Mouse (Mus musculus) G1E (cell line): ENCODE results near the gene Cln3. TPM values are rescaled to one million over a fixed set of nuclear protein-coding genes. Genes with fewer than 3 reads are reported as not detected.

Experiments used
- ATAC-seq: 2 replicates; pipeline ENCODE4 v1.8.0; 2016; ENCODE audit warnings: mild to moderate bottlenecking; ENCODE audit not compliant: insufficient number of reproducible peaks, poor library complexity, low FRiP score, severe bottlenecking; ENCODE audit errors: extremely low read depth
- DNase-seq: peaks from one replicate; pipeline ENCODE4 v3.0.0; 2012; ENCODE audit warnings: low spot score
- H3K27me3 ChIP-seq: 2 replicates; pipeline ENCODE4 v1.6.1; 2012; ENCODE audit warnings: mild to moderate bottlenecking, low read length, inconsistent platforms; ENCODE audit not compliant: insufficient read depth
- H3K36me3 ChIP-seq: replicated peaks from 2 replicates; pipeline ENCODE3; 2012; ENCODE audit warnings: mild to moderate bottlenecking, inconsistent platforms
- H3K4me1 ChIP-seq: 2 replicates; pipeline ENCODE4 v1.6.1; 2012; ENCODE audit warnings: low read depth, low read length, inconsistent platforms, mixed read lengths; ENCODE audit not compliant: insufficient read depth
- H3K4me3 ChIP-seq: 2 replicates; pipeline ENCODE4 v1.5.1; 2012; ENCODE audit warnings: low read depth, mild to moderate bottlenecking, inconsistent platforms, low read length, moderate library complexity, mixed read lengths
- H3K9me3 ChIP-seq: replicated peaks from 2 replicates; pipeline ENCODE4 v1.6.1; 2012; ENCODE audit warnings: inconsistent platforms
- CTCF ChIP-seq: IDR thresholded peaks from 2 replicates; pipeline ENCODE4 v1.5.1; 2012; ENCODE audit warnings: low read depth, low read length, inconsistent platforms, mixed read lengths
- GATA1 ChIP-seq: IDR thresholded peaks from 2 replicates; pipeline ENCODE4 v1.6.1; 2012; ENCODE audit warnings: borderline replicate concordance, low read length, inconsistent platforms, mixed read lengths
- GATA2 ChIP-seq: IDR thresholded peaks from 2 replicates; pipeline ENCODE4 v1.6.1; 2012; ENCODE audit warnings: low read depth, low read length, inconsistent platforms, borderline replicate concordance
- POLR2AphosphoS5 ChIP-seq: IDR thresholded peaks from 2 replicates; pipeline ENCODE4 v1.6.1; 2012; ENCODE audit warnings: low read depth, low read length, inconsistent platforms; ENCODE audit not compliant: insufficient replicate concordance
- TAL1 ChIP-seq: conservative IDR thresholded peaks from 2 replicates; pipeline ENCODE4 v1.6.1; 2012; ENCODE audit warnings: low read depth, low read length, inconsistent platforms, mixed read lengths
- polyA plus RNA-seq: library from polyadenylated mRNA; stranded (reverse); fragments of >175 nt; gene quantifications from 2 replicates; pipeline ENCODE4 v1.2.3, GENCODE M21; 2012
- total RNA-seq, 2 experiments: library from RNA; stranded (forward) in 1 of 2; stranded (reverse) in 1 of 2; fragments of 200-1000 nt in 1 of 2; fragments of >200 nt in 1 of 2; fragmentation: Nextera tagmentation in 1 of 2; gene quantifications; 2 replicates each; pipeline ENCODE4 v1.2.3; 2014 to 2017

The Cln3 gene
- total and polyA plus RNA-seq, 3 experiments: 15.4 to 49.9 (median 27.9) TPM

- H3K27me3 ChIP-seq: peaks cover 23% of the 10 kb centered on the region
- peaks cover 2% of the 10 kb centered on the region for H3K36me3 ChIP-seq
- DNase-seq: no peak
- H3K9me3 ChIP-seq: no peaks in the 10 kb centered on the region
- no peak for ATAC-seq
- TF ChIP-seq CTCF: peak; percentile 68
- no peak for TF ChIP-seq GATA2
- H3K4me1 ChIP-seq: 0 out of 2 replicates have a peak, but pooled peaks cover 3% of the 10 kb centered on the region
- no peak overlapping the region for H3K4me3 ChIP-seq
These were observed 47.6 kb downstream of the Cln3 start for GRCm38 (mm10) chr7:126537820-126538585.

- no peak for DNase-seq
These were observed 49.2 kb downstream of the Cln3 start for GRCm38 (mm10) chr7:126536466-126536865.

GRCm38 (mm10) chr7:126535766-126536165 is 49.9 kb downstream of the Cln3 start:
- peaks cover 23% of the 10 kb centered on the region for H3K27me3 ChIP-seq
- DNase-seq (no peak), ATAC-seq (no peak)
- no peaks in the 10 kb centered on the region for H3K36me3 ChIP-seq
- no peak overlapping the region for H3K4me3 ChIP-seq
- no peaks in the 10 kb centered on the region for H3K9me3 ChIP-seq
- H3K4me1 ChIP-seq: 0 out of 2 replicates have a peak, but pooled peaks cover 3% of the 10 kb centered on the region
- TF ChIP-seq GATA2: no peak
- TF ChIP-seq TAL1: no peak
- TF ChIP-seq CTCF: no peak
- no peak for TF ChIP-seq GATA1
- TF ChIP-seq POLR2AphosphoS5: no peak

More at GRCm38 (mm10) chr7:126536466-126536865, 49.2 kb downstream of the Cln3 start:
- H3K36me3 ChIP-seq: no peaks in the 10 kb centered on the region
- no peak overlapping the region for H3K4me3 ChIP-seq
- H3K4me1 ChIP-seq: 0 out of 2 replicates have a peak, but pooled peaks cover 3% of the 10 kb centered on the region
- no peaks in the 10 kb centered on the region for H3K9me3 ChIP-seq
- no peak for TF ChIP-seq GATA1
- no peak for TF ChIP-seq GATA2
- no peak for TF ChIP-seq TAL1
- TF ChIP-seq POLR2AphosphoS5: no peak
- no peak for TF ChIP-seq CTCF
- H3K27me3 ChIP-seq: peaks cover 23% of the 10 kb centered on the region
- ATAC-seq: no peak

GRCm38 (mm10) chr7:126533434-126533833 is 52.2 kb downstream of the Cln3 start:
- H3K36me3 ChIP-seq: no peaks in the 10 kb centered on the region
- DNase-seq (no peak), ATAC-seq (no peak)
- no peak overlapping the region for H3K4me3 ChIP-seq
- H3K27me3 ChIP-seq: peaks cover 12% of the 10 kb centered on the region; the same call in 1 of the 2 replicates
- no peaks in the 10 kb centered on the region for H3K4me1 ChIP-seq
- no peak for TF ChIP-seq TAL1
- no peak for TF ChIP-seq CTCF
- no peak for TF ChIP-seq GATA1
- TF ChIP-seq POLR2AphosphoS5: no peak
- no peak for TF ChIP-seq GATA2
- H3K9me3 ChIP-seq: no peaks in the 10 kb centered on the region

GRCm38 (mm10) chr7:126528166-126528577 is 57.4 kb downstream of the Cln3 start:
- Histone ChIP-seq H3K4me3 (no peak overlapping the region), H3K27me3 (peaks cover 3% of the 10 kb centered on the region), H3K36me3 (no peaks in the 10 kb centered on the region), H3K4me1 (peaks cover 3% of the 10 kb centered on the region; the same call in 1 of the 2 replicates), H3K9me3 (no peaks in the 10 kb centered on the region)
- DNase-seq (peak; percentile 13), ATAC-seq (no peak)
- TF ChIP-seq POLR2AphosphoS5 (no peak), TAL1 (no peak), GATA2 (no peak), GATA1 (no peak), CTCF (no peak)

GRCm38 (mm10) chr7:126523316-126523715 is 62.3 kb downstream of the Cln3 start:
- Histone ChIP-seq H3K4me1 (peaks cover 3% of the 10 kb centered on the region), H3K9me3 (no peaks in the 10 kb centered on the region), H3K36me3 (no peaks in the 10 kb centered on the region), H3K27me3 (peaks cover 17% of the 10 kb centered on the region), H3K4me3 (no peak overlapping the region)
- ATAC-seq (no peak), DNase-seq (no peak)
- no peak for TF ChIP-seq TAL1
- no peak for TF ChIP-seq GATA2
- TF ChIP-seq CTCF: no peak
- TF ChIP-seq GATA1: no peak
- no peak for TF ChIP-seq POLR2AphosphoS5

Other genes with a start within 250 kb of the Cln3 start
Only the 20 nearest of the 25 such genes appear.
- 16.4 and 22.0 TPM in 2 replicates for gene Nfatc2ip, start 189.1 kb downstream of the Cln3 start, total RNA-seq (2014; fragmentation: Nextera tagmentation)
- gene Nfatc2ip, start 189.1 kb downstream of the Cln3 start, total RNA-seq (2017): 13.2 and 16.8 TPM in 2 replicates
- gene Nfatc2ip, start 189.1 kb downstream of the Cln3 start, polyA plus RNA-seq: 5.0 and 5.9 TPM in 2 replicates
- gene Cd19, start 170.9 kb downstream of the Cln3 start, total RNA-seq (2014; fragmentation: Nextera tagmentation): not detected in 2 replicates
- gene Cd19, start 170.9 kb downstream of the Cln3 start, total RNA-seq (2017): not detected in 2 replicates
- not detected in 2 replicates for gene Cd19, start 170.9 kb downstream of the Cln3 start, polyA plus RNA-seq
- gene Rabep2, start 157.1 kb downstream of the Cln3 start, total RNA-seq (2014; fragmentation: Nextera tagmentation): 1.7 and 2.9 TPM in 2 replicates
- 16.0 and 16.1 TPM in 2 replicates for gene Rabep2, start 157.1 kb downstream of the Cln3 start, total RNA-seq (2017)
- 21.7 and 28.3 TPM in 2 replicates for gene Rabep2, start 157.1 kb downstream of the Cln3 start, polyA plus RNA-seq
- 0.29 TPM in 1 of 2 replicates, not detected in the other for gene Atp2a1, start 122.7 kb downstream of the Cln3 start, total RNA-seq (2014; fragmentation: Nextera tagmentation)
- gene Atp2a1, start 122.7 kb downstream of the Cln3 start, total RNA-seq (2017): not detected in 2 replicates
- 0.02 TPM in 1 of 2 replicates, not detected in the other for gene Atp2a1, start 122.7 kb downstream of the Cln3 start, polyA plus RNA-seq
- 24.0 and 24.6 TPM in 2 replicates for gene Sh2b1, start 110.4 kb downstream of the Cln3 start, total RNA-seq (2014; fragmentation: Nextera tagmentation)
- gene Sh2b1, start 110.4 kb downstream of the Cln3 start, total RNA-seq (2017): 8.3 and 8.9 TPM in 2 replicates
- 55.6 and 61.5 TPM in 2 replicates for gene Sh2b1, start 110.4 kb downstream of the Cln3 start, polyA plus RNA-seq
- 89.3 and 123 TPM in 2 replicates for gene Tufm, start 98.5 kb downstream of the Cln3 start, total RNA-seq (2014; fragmentation: Nextera tagmentation)
- gene Tufm, start 98.5 kb downstream of the Cln3 start, total RNA-seq (2017): 80.3 and 81.9 TPM in 2 replicates
- 59.4 and 126 TPM in 2 replicates for gene Tufm, start 98.5 kb downstream of the Cln3 start, polyA plus RNA-seq
- 301 and 400 TPM in 2 replicates for gene Atxn2l, start 82.4 kb downstream of the Cln3 start, total RNA-seq (2014; fragmentation: Nextera tagmentation)
- 27.8 and 32.0 TPM in 2 replicates for gene Atxn2l, start 82.4 kb downstream of the Cln3 start, total RNA-seq (2017)
- 843 and 964 TPM in 2 replicates for gene Atxn2l, start 82.4 kb downstream of the Cln3 start, polyA plus RNA-seq
- gene Eif3c, start 19.4 kb downstream of the Cln3 start, total RNA-seq (2014; fragmentation: Nextera tagmentation): 580 and 606 TPM in 2 replicates
- 211 and 235 TPM in 2 replicates for gene Eif3c, start 19.4 kb downstream of the Cln3 start, total RNA-seq (2017)
- 103 and 114 TPM in 2 replicates for gene Eif3c, start 19.4 kb downstream of the Cln3 start, polyA plus RNA-seq
- 1.3 and 3.7 TPM in 2 replicates for gene Apobr, start 875 bp downstream of the Cln3 start, total RNA-seq (2014; fragmentation: Nextera tagmentation)
- gene Apobr, start 875 bp downstream of the Cln3 start, total RNA-seq (2017): 4.4 and 5.5 TPM in 2 replicates
- gene Apobr, start 875 bp downstream of the Cln3 start, polyA plus RNA-seq: 4.8 and 4.9 TPM in 2 replicates
- not detected in 2 replicates for gene Il27, start 9.1 kb upstream of the Cln3 start, total RNA-seq (2014; fragmentation: Nextera tagmentation)
- gene Il27, start 9.1 kb upstream of the Cln3 start, total RNA-seq (2017): not detected in 2 replicates
- not detected in 2 replicates for gene Il27, start 9.1 kb upstream of the Cln3 start, polyA plus RNA-seq
- gene Nupr1, start 45.0 kb upstream of the Cln3 start, total RNA-seq (2014; fragmentation: Nextera tagmentation): 13.4 and 24.8 TPM in 2 replicates
- gene Nupr1, start 45.0 kb upstream of the Cln3 start, total RNA-seq (2017): 0.41 and 1.1 TPM in 2 replicates
- gene Nupr1, start 45.0 kb upstream of the Cln3 start, polyA plus RNA-seq: 9.8 and 11.1 TPM in 2 replicates
- gene Sgf29, start 63.5 kb upstream of the Cln3 start, total RNA-seq (2014; fragmentation: Nextera tagmentation): 159 and 175 TPM in 2 replicates
- gene Sgf29, start 63.5 kb upstream of the Cln3 start, total RNA-seq (2017): 36.8 and 57.3 TPM in 2 replicates
- 61.3 and 124 TPM in 2 replicates for gene Sgf29, start 63.5 kb upstream of the Cln3 start, polyA plus RNA-seq
- gene Sult1a1, start 90.6 kb upstream of the Cln3 start, total RNA-seq (2014; fragmentation: Nextera tagmentation): not detected in 2 replicates
- 0.12 and 0.33 TPM in 2 replicates for gene Sult1a1, start 90.6 kb upstream of the Cln3 start, total RNA-seq (2017)
- not detected in 2 replicates for gene Sult1a1, start 90.6 kb upstream of the Cln3 start, polyA plus RNA-seq
- gene Bola2, start 109.6 kb upstream of the Cln3 start, total RNA-seq (2014; fragmentation: Nextera tagmentation): 77.5 and 93.8 TPM in 2 replicates
- 117 and 161 TPM in 2 replicates for gene Bola2, start 109.6 kb upstream of the Cln3 start, total RNA-seq (2017)
- gene Bola2, start 109.6 kb upstream of the Cln3 start, polyA plus RNA-seq: 189 and 303 TPM in 2 replicates
- 3.5 and 3.8 TPM in 2 replicates for gene Slx1b, start 110.0 kb upstream of the Cln3 start, total RNA-seq (2014; fragmentation: Nextera tagmentation)
- gene Slx1b, start 110.0 kb upstream of the Cln3 start, total RNA-seq (2017): 4.5 and 7.0 TPM in 2 replicates
- 4.9 and 8.1 TPM in 2 replicates for gene Slx1b, start 110.0 kb upstream of the Cln3 start, polyA plus RNA-seq
- 36.0 and 50.1 TPM in 2 replicates for gene Coro1a, start 122.0 kb upstream of the Cln3 start, total RNA-seq (2014; fragmentation: Nextera tagmentation)
- 162 and 174 TPM in 2 replicates for gene Coro1a, start 122.0 kb upstream of the Cln3 start, total RNA-seq (2017)
- gene Coro1a, start 122.0 kb upstream of the Cln3 start, polyA plus RNA-seq: 178 and 186 TPM in 2 replicates
- 66.4 and 91.6 TPM in 2 replicates for gene Mapk3, start 173.8 kb upstream of the Cln3 start, total RNA-seq (2014; fragmentation: Nextera tagmentation)
- 18.2 and 18.4 TPM in 2 replicates for gene Mapk3, start 173.8 kb upstream of the Cln3 start, total RNA-seq (2017)
- 65.1 and 68.8 TPM in 2 replicates for gene Mapk3, start 173.8 kb upstream of the Cln3 start, polyA plus RNA-seq
- 28.9 and 29.9 TPM in 2 replicates for gene Gdpd3, start 180.5 kb upstream of the Cln3 start, total RNA-seq (2014; fragmentation: Nextera tagmentation)
- 15.4 and 17.9 TPM in 2 replicates for gene Gdpd3, start 180.5 kb upstream of the Cln3 start, total RNA-seq (2017)
- gene Gdpd3, start 180.5 kb upstream of the Cln3 start, polyA plus RNA-seq: 4.9 and 6.1 TPM in 2 replicates
- gene Ypel3, start 191.1 kb upstream of the Cln3 start, total RNA-seq (2014; fragmentation: Nextera tagmentation): 41.6 and 86.7 TPM in 2 replicates
- gene Ypel3, start 191.1 kb upstream of the Cln3 start, total RNA-seq (2017): 20.2 and 23.1 TPM in 2 replicates
- gene Ypel3, start 191.1 kb upstream of the Cln3 start, polyA plus RNA-seq: 78.1 and 78.3 TPM in 2 replicates
- gene Tbx6, start 195.7 kb upstream of the Cln3 start, total RNA-seq (2014; fragmentation: Nextera tagmentation): 2.5 and 8.4 TPM in 2 replicates
- gene Tbx6, start 195.7 kb upstream of the Cln3 start, total RNA-seq (2017): 0.11 and 0.29 TPM in 2 replicates
- gene Tbx6, start 195.7 kb upstream of the Cln3 start, polyA plus RNA-seq: 0.85 and 1.1 TPM in 2 replicates